Mouse (Mus musculus) testis, adult 2 months (tissue): ENCODE data around the gene Asic5. TPM values are rescaled to one million over a fixed set of nuclear protein-coding genes. Genes with fewer than 3 reads are reported as not detected.

Source experiments
- H3K27ac ChIP-seq: fragments of 200-500 bp; 2 replicates; pipeline ENCODE4 v1.5.1; 2012; ENCODE audit warnings: low read depth, low read length; ENCODE audit not compliant: control insufficient read depth, insufficient read depth
- H3K27me3 ChIP-seq: fragments of 200-500 bp; 2 replicates; pipeline ENCODE4 v1.6.1; 2012; ENCODE audit warnings: mild to moderate bottlenecking, low read length, moderate library complexity; ENCODE audit not compliant: control insufficient read depth, insufficient read depth
- H3K36me3 ChIP-seq: fragments of 200-500 bp; 2 replicates; pipeline ENCODE4 v1.6.1; 2012; ENCODE audit warnings: mild to moderate bottlenecking, low read length; ENCODE audit not compliant: control insufficient read depth, insufficient read depth
- H3K4me1 ChIP-seq: fragments of 200-500 bp; 2 replicates; pipeline ENCODE4 v1.6.1; 2012; ENCODE audit warnings: low read length; ENCODE audit not compliant: control insufficient read depth, insufficient read depth
- H3K4me3 ChIP-seq: fragments of 200-500 bp; 2 replicates; pipeline ENCODE4 v1.5.1; 2012; ENCODE audit warnings: low read depth, mild to moderate bottlenecking, low read length, moderate library complexity, mixed read lengths; ENCODE audit not compliant: control insufficient read depth
- CTCF ChIP-seq: fragments of 200-500 bp; IDR thresholded peaks from 2 replicates; pipeline ENCODE4 v1.5.1; 2012; ENCODE audit warnings: low read depth, mild to moderate bottlenecking, inconsistent platforms, low read length, moderate library complexity; ENCODE audit not compliant: control insufficient read depth, insufficient read depth, insufficient replicate concordance
- POLR2A ChIP-seq: fragments of 200-500 bp; IDR thresholded peaks from 2 replicates; pipeline ENCODE4 v1.6.1; 2012; ENCODE audit warnings: low read depth, mild to moderate bottlenecking, inconsistent platforms, low read length, moderate library complexity; ENCODE audit not compliant: control insufficient read depth
- polyA plus RNA-seq: library from polyadenylated mRNA; depleted of rRNA; stranded (reverse); fragments of >200 nt; gene quantifications from 2 replicates; pipeline ENCODE4 v1.2.3, GENCODE M21; 2012; rRNA removed

Gene Asic5
- polyA plus RNA-seq, 1 experiment = not detected

- Histone ChIP-seq H3K36me3 (no peaks in the 10 kb centered on the region), H3K4me3 (no peak overlapping the region; the same call in 1 of the 2 replicates), H3K27me3 (no peaks in the 10 kb centered on the region), H3K27ac (no peak overlapping the region), H3K4me1 (peaks cover 2% of the 10 kb centered on the region; the same call in 1 of the 2 replicates)
- TF ChIP-seq POLR2A (no peak), CTCF (no peak)
These were observed 66.6 kb downstream of the Asic5 start for GRCm38 (mm10) chr3:82048681-82049080.

DNA sequence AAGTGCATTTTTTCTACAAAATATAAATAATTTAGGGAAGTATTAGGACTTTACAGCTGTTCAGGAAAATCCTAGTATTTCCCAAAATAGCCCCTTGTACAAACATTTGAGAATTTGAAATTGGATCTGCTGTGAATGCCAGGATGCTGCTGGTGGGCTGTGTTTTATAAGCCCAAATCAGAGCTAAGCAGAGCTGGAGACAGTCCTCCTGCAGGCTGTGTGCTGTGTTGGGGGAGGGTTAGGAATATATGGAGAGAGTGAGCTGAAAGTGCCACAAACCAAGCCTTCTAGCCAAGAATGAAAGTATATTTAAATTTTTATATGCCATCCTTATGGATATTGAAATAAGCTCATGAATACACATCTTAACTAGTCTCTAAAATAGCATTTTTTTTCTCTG lies 69.4 kb downstream of the Asic5 start:
- Histone ChIP-seq H3K27ac (no peak overlapping the region), H3K27me3 (no peaks in the 10 kb centered on the region)

GRCm38 (mm10) chr3:82052029-82052428 lies 69.9 kb downstream of the Asic5 start:
- TF ChIP-seq POLR2A (no peak), CTCF (no peak)
- Histone ChIP-seq H3K4me1 (no peaks in the 10 kb centered on the region), H3K4me3 (no peak overlapping the region), H3K27ac (no peak overlapping the region), H3K36me3 (no peaks in the 10 kb centered on the region), H3K27me3 (no peaks in the 10 kb centered on the region)

More for the DNA sequence above, 69.4 kb downstream of the Asic5 start:
- H3K4me3 ChIP-seq = no peak overlapping the region
- TF ChIP-seq CTCF (no peak), POLR2A (no peak)
- no peaks in the 10 kb centered on the region for H3K36me3 ChIP-seq
- peaks cover 2% of the 10 kb centered on the region; the same call in 1 of the 2 replicates for H3K4me1 ChIP-seq

- Histone ChIP-seq H3K27ac (no peak overlapping the region), H3K27me3 (no peaks in the 10 kb centered on the region), H3K4me1 (no peaks in the 10 kb centered on the region), H3K36me3 (no peaks in the 10 kb centered on the region), H3K4me3 (no peak overlapping the region)
- TF ChIP-seq CTCF = no peak
- TF ChIP-seq POLR2A = no peak
These were observed 72.3 kb downstream of the Asic5 start for GRCm38 (mm10) chr3:82054283-82054974.

GRCm38 (mm10) chr3:82057201-82057600 lies 75.1 kb downstream of the Asic5 start:
- Histone ChIP-seq H3K36me3 (no peaks in the 10 kb centered on the region), H3K4me1 (no peaks in the 10 kb centered on the region), H3K27me3 (no peaks in the 10 kb centered on the region), H3K4me3 (no peak overlapping the region), H3K27ac (no peak overlapping the region)
- TF ChIP-seq POLR2A = no peak
- TF ChIP-seq CTCF = no peak

DNA sequence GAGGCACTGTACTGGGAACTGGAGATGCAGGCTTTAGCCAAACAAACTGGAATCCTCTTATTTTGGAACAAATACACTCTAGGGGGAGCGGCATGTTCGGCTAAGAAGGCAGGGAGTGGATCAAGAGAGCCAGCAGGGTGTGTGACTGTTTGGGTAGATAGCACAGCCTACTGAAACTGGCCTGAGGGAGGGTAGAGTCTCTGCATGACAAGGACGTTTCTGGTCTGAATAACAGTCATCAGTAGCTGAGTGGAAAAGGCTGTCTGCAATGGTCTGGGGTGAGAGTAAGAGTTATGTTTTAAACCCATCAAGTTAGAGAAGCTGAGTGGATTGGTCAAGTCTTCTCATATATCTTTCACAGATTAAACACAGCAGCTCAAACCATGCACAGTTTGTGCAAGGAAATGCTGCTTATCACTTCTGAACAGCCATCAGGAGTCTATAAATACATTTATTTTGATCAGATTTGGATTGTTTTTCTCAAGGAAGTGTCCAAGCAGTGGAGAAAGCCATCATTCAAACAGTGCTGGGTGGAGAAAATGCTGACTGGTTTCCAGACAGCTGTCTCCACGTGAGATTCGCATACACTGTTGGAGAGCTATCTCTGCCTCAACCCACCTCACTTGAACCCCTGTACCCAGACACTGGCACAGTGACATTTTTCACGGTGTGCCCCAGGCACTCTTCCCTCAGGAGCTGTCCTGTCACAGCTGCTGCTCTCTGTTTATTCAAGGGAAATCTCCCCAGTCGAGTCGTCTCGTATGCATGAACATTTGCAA lies 79.5 kb downstream of the Asic5 start:
- no peaks in the 10 kb centered on the region for H3K4me1 ChIP-seq
- H3K27ac ChIP-seq = no peak overlapping the region
- no peaks in the 10 kb centered on the region for H3K36me3 ChIP-seq
- H3K27me3 ChIP-seq = no peaks in the 10 kb centered on the region
- no peak overlapping the region for H3K4me3 ChIP-seq
- no peak for TF ChIP-seq POLR2A
- TF ChIP-seq CTCF = no peak

- no peaks in the 10 kb centered on the region for H3K4me1 ChIP-seq
These were observed 85.7 kb downstream of the Asic5 start for GRCm38 (mm10) chr3:82067830-82068229.

More at GRCm38 (mm10) chr3:82067830-82068229, 85.7 kb downstream of the Asic5 start:
- Histone ChIP-seq H3K4me3 (no peak overlapping the region), H3K27me3 (no peaks in the 10 kb centered on the region), H3K36me3 (no peaks in the 10 kb centered on the region), H3K27ac (no peak overlapping the region)
- TF ChIP-seq CTCF (no peak), POLR2A (no peak)

Other genes with a start within 250 kb of the Asic5 start
- 3.3 and 4.0 TPM in 2 replicates for gene Ctso, start 49.7 kb upstream of the Asic5 start, polyA plus RNA-seq
- 0.16 and 0.40 TPM in 2 replicates for gene Tdo2, start 6.1 kb upstream of the Asic5 start, polyA plus RNA-seq
- gene Gucy1b1, start 92.4 kb downstream of the Asic5 start, polyA plus RNA-seq = 0.57 and 0.61 TPM in 2 replicates
- gene Gucy1a1, start 163.5 kb downstream of the Asic5 start, polyA plus RNA-seq = 1.6 TPM in 2 replicates